Mouse (Mus musculus) granulocyte monocyte progenitor cell, adult 5-6 weeks (primary cell): ENCODE data around the gene Phb. TPM values are rescaled to one million over a fixed set of nuclear protein-coding genes. Genes with fewer than 3 reads are reported as not detected.

ENCODE experiments used
- ATAC-seq: replicated peaks from 2 replicates; pipeline ENCODE4 v1.8.0; 2016; ENCODE audit warnings: mild to moderate bottlenecking, moderate TSS enrichment, inconsistent platforms; ENCODE audit not compliant: poor library complexity, severe bottlenecking
- total RNA-seq, 2 experiments: library from RNA; stranded (forward) in 1 of 2; stranded (reverse) in 1 of 2; fragments of 200-712, 200-1000 nt in 1 of 2; fragments of >200 nt in 1 of 2; fragmentation: Nextera tagmentation in 1 of 2; gene quantifications; 2 replicates each; pipeline ENCODE4 v1.2.3; 2014 to 2017

The Phb gene
- 98.4 and 108 TPM in 2 replicates for total RNA-seq (2014; fragmentation: Nextera tagmentation)
- total RNA-seq (2017) = 158 and 163 TPM in 2 replicates

DNA sequence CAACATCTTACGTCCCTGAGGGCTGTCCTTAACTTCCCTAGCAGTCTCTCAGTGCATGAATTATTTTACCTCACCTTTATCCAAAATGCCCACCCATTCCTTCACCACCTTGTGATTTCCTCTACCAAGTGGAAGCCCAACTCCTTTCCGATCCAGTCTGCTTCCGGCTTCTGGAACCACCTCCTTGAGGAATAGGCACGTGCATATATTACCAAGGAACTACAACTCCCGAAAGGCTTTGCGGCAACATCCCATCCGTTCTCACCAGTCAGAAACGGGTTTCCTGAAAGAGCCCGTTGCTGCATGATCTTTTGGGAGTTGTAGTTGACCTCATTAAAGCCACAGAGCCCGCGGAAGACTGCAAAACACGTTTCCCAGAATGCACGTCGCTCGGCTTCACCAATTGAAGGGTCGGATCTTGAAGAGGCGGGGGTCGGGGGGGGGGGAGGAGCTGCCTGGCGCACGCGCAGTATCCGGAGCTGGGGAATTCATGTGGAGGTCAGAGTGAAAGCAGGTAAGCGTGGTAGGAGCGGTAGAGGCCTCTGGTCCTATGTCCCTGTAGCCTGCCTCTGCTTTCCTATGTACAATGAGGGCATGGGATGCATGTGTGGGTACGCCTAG is at the start of gene Phb:
Phb (plus strand) TSS at position 429 of the 621 bp plus-strand sequence.
- ATAC-seq = peak; percentile 91

DNA sequence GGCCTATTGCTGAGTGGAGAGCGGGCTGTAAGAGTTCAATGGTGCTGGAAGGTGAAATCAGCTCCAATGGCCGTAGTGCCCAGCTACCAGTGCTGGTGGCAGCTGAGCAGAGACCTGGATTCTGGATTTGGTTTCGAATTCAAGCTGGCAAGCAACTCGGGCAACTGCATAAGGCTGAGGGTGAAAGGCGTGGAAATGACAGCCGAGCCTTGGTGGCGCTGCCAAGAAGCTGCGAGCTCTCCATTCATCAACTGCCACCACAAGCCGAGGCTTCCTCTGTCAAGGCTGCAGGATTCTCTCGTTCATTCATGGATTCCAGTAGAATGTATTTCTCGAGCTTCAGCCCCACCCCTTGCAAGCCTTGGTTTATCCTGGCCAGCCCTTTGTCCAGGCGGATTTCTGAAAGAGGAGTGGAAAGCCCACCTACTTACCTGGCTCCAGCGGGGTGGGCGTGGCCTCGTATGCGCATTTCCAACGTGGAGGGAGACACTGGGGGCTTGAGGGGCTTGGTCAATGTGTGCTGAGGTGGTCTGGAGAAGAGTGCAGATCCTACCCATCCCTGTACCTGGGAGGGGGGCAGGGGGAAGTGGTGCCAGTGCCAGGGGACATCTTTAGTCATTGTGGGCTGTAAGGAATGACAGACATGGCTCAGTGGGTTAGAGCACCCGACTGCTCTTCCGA is 48.8 kb upstream of the Phb start:
- ATAC-seq = no peak

DNA sequence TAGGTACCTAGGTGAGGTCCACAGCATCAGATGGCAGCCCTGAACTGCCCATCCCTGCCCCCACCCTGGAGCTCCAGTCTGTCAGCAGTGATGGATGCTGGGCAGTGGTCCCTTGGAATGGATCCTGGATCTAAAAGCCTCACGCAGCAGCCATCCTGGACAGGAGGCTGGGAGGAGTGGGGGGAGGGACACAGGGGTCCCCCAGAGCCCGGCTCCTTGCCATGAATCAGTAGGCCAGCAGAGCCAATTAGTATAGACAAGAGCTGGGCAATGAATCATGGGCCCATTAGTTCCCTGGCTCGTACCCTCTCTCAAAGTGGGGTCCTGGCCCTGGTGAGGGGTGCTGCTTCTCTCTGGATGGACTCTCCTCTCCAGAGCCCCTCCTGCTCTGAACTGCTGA is 47.7 kb upstream of the Phb start:
- ATAC-seq = no peak

DNA sequence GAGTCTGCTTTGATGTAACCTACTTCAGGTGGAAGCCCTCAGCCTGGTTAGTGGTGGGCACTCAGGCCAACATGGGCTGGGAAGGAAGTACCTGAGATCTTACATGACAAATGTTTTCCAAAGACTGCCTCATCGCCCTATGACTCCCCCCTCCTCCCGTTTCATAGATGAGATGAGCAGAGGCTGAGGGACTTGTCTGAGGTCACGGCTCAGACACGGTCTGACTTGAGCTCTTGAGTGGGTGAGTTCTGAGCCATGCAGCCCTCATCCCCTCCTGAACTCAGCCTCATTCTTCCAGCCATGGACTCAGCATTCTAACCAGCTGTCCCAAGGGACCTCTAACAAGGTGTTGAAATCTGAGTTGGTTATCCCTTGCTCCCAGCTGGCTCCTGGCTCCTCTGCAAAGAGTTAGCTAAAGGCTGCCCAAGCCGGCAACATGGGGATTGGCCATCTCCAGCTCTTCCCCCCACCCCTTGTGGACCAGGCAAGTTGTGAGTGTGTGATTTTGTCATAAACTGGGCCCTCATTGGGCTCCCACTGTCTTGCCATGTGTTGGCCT is 46.8 kb upstream of the Phb start:
- ATAC-seq = no peak

DNA sequence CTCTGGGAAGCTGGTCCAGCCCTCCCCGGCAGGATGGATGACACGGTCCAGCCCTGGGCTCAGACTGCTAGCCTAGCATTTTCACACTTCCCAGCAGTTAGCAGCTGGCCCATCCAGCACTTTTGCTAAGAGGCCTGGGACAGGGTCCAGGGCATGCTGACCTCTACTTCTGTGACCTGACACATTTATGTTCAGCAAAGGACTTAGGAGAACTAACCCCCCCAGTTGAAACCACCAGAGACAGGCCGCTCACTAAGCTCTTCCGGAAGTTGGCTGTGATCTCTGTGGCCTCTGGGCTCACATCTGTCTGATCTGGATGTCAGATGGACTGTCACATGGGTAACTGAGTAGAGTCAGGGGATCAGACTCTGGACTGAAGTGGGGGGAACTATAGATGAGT is 45.7 kb upstream of the Phb start:
- no peak for ATAC-seq

DNA sequence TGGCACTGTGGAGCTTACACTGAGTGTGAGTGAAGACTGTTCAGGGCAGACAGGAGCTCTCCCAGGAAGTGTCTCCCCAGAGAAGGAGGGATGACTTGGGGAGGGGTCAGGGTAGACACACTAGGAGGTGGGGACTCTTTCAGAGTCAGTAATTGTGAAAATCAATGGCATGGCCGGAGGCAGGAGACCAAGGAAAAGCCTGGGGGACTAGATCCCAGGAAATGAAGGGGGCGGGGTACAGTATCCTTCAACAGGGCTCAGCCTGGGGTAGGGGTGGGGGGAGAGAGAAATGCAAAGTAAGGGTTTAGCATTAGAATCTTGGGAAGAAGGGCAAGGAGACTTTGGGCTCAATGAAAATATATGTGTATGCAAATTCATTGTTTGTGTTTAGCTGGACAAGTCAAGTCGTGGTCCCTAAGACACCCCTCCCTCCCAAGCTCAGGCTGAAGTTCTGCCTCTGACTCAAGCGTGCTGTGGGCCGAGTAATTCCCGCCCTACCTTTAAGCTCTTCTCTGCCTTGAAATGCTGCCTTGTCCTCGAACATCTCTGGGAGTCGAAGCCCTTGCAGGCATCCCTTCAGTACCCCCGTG is 45.1 kb upstream of the Phb start:
- ATAC-seq = no peak

DNA sequence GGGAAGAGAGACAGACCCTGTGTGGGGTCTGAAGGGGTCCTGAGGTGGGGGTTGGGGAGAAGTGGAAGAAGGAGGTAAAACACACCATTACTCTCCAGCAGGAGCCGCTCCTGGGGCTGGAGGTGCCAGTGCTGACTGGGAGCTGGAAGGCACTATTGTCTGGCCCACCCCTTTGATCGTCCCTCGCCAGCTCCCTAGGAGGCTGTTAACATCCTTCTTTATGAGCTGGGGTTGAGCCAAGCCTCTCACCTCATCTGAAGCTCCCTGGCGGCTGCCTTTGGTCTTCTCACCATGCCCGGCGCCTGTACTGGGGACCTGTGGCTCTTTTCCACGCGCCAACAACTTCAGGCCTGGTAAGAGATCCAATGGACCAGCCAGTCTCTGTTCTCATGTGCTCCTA is 44.3 kb upstream of the Phb start:
- no peak for ATAC-seq

DNA sequence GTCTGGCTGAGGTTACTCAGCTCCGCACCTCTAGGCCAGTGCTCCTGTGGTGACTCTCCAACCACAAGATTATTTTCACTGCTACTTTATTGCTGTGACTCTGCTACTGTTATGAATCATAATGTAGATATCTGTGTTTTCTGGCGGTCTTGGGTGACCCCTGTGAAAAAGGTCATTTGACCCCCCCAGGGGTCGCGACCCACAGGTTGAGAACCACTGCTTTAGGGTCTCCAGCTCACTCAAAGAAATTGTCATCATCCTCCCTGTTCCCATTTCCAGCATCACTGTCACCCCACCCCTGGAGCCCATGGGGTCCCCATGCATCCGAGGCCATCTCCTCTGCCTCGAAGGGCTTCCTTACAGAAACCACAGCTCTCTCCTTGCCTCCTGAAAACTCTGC is 36.2 kb upstream of the Phb start:
- ATAC-seq = no peak

DNA sequence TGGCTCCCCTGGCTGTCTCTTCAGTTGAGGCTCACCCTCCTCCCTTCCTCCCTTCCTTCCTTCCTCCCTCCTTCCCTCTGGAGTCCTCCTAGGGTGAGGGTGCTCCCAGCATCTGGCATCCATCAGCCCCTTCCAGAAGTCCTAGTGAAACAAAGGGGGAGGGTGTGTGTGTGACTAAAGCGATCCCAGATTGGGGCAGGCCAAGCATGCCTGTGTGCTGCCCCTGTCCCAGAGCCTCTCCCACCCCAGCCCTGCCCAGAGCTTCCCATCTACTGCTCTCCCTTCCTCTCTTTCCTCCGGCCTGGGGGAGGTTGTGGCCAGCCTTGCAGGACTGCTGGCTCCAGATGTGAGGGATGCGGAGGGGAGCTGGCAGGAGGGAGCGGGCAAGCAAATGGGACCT is 35.5 kb upstream of the Phb start:
- ATAC-seq = no peak

DNA sequence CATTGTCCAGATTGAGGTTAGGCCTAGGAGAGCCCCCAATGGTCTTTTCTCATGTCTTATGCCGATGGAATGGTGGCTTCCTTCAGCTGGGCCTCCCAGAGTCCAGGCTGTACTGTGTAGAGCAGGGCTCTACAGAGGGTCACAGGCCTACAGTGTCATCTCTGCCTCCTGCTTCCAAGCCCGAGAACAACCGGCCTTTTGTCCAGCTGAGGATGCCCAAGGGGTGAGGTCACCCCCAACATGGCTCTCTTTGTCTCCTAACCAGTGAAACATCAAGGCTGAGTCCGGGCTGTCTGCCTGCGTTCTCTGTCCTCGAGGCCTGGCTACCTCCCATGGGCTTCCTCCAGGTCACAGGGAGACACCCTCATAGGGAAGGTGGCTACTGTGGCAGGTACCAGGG is 34.3 kb upstream of the Phb start:
- no peak for ATAC-seq

DNA sequence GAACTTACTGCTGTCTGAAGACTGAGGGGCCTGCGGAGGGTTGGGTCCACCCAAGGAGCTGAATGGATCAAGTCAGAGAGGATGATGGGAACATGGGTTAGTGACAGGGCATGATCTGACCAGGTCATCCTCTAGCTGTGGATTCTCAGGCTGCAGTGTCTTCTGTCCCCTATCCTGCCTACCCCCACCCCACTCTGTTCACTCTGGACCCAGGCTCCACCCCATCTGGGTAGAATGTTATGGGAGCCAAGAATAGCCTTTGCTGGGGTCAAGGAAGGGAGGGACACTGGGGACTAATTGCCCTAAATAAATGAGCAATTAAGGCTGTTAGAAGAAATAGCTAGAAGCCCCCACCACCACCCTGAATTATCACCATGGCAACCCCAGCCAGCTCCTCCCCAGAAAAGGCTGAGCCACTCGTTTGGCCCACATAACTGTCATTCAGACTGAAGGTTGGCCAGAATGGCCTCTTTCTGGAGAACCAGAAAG is 33.2 kb upstream of the Phb start:
- no peak for ATAC-seq

DNA sequence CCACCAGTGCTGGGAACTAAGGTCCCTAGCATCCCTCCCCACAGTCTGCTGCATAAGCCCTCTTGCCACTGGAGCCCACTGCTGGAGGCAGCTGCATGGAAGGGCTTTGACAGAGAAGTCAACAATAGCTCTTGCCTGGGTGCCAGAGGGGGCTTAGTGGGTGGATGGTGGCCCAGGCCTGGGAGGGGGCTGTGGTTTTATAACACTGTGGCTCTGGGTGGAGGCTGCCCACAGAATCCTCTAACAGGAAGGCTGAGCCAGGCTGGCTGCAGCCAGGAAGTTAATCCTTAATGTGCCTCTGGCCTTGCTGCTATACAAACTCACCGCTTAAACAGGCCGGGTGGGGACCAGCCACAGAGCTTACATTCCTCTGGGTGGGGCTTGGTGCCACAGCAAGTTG is 31.7 kb upstream of the Phb start:
- ATAC-seq = no peak

DNA sequence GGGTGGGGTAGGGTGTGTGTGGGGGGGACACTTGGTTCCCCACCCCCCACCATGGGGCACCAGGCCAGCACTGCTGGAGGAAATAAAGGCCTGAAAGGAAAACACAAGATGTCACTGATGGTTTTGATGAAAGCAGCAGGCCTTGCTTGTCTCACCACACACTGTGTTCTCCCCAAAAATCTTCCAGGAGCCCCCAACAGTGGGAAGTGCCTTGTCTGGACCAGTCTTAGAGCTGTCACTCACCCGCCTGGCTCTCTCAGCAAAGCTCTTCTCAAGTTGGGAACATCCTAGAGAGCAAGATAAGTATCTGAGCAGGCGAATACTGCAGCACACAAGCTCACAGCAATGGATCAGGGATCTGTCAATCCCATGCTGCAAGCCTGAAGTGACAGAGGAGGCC is 26.0 kb upstream of the Phb start:
- ATAC-seq = no peak

DNA sequence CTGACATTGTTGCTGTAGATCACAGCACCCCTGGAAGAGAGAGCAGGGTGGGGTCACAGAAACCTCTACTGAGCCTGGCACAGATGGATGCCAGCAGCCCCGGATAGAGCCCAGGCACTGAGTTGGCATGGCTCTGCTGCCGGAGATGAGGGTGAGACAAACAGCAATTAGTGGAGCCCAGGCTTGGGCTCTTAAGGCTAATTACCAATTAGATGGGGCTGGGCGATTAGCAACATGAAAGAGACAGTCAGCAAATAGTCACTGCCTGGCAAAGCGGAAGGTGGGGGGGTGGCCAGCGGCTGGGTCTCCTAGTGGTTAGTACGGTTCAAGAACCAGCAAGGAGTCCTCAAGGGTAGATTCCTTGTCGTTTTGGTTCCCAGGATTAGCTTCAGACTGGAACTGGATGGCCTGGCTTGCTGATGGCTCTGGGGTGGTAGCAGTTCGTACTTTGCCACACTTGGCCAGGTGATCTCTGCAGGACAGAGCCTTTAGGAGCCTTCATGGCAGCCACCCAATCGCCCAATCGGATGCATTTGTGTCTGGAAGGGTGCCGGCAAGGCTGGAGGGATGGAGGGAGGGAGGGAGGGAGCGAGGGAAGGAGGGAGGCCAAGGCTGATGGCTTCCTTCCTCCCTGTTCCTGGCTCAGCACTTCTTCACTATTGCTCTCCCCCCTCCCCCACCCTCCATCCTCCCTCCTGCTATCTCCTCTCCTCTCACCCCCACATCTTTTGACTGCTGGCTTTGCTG is 24.1 kb upstream of the Phb start:
- ATAC-seq = no peak

DNA sequence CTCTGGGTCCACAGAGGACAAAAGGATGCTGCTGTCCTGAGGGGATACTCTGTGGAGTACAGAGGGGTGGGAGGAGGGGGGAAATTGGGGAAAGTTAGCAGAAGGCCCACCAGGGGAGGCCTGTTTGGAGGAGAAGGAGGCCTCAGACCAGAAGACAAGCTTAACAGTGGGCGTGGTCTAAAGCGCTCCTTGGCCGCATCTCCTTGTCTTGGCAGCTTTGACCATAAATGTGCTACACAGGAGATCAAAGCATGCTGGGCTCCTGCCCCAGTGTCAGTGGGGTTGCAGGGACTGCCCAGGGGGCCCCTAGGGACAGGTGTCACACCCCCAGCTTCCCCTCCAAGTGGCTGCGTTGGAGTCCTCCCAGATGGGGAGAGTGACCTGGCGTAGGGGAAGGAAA is 22.9 kb upstream of the Phb start:
- no peak for ATAC-seq

DNA sequence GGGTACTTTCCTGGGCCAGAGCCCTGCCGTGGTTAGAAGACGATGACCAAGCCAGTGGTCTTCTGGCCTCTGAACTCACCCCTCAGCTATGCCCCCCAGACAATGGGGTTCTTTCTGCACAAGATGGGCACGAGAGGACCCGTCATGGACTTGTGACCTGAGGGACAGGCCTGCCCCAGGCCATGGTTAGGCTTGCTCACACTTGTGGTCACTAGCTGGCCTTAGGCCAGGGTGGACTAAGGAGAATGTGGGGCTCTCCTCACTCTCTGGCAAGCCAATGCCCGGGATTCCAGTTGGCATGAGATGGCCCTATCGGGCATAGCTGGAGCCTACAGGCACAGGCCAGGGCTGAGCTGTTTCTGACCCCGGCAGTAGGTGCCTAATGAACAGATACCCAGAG is 22.4 kb upstream of the Phb start:
- ATAC-seq = no peak

DNA sequence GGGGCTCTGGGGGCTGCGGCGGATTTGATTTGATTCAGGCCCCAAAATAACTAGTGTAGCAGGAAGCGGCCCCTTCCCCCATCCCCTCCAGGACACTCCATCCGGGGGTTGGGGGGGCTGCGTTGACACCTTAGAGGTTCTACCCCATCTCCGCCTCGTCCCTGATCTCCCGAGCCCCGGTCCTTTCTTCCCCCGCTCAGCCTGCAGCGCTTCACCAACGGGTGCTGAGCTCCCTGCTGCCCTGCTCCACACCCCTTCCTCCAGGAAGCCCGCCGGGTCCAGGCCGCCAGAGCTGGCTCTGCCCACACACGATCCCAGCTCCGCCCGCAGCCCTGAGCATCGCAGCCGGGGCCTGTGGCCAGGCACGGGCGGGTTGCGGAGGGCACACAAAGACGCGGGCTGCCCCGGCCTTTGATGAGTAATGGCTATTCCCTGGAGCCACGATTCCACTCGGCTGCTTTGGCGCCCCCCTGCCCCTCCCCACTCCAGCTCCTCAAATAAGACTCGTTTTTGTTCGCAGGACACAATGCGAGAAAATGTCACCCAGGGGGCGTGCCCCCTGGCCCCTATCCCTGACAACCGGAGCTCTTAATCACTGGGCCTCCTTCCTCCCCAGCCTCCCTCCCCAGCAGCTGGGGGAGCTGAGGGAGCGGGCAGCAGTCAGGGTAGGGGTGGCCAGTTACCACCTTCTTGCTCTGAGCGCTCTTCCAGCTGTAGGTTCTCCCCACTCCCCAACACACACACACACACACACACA is 21.2 kb upstream of the Phb start:
- 0 out of 2 replicates have a peak, but pooled peaks have one; percentile 9 for ATAC-seq

DNA sequence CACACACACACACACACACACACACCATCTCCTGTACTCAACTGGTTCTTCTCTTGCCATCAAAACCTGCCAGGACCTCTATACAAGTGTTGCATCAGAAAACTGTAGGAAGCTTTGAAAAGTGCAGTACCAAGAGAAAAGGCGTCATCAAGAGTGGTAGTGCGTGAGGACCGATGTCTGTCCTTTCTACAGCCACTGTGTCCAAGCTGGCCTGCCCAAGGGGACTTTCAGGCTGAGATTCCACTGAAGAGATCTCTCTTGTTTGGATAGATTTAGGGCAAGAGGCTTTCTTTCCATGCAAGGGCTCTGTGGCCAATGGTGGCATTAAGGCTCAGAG is 20.6 kb upstream of the Phb start:
- no peak for ATAC-seq

DNA sequence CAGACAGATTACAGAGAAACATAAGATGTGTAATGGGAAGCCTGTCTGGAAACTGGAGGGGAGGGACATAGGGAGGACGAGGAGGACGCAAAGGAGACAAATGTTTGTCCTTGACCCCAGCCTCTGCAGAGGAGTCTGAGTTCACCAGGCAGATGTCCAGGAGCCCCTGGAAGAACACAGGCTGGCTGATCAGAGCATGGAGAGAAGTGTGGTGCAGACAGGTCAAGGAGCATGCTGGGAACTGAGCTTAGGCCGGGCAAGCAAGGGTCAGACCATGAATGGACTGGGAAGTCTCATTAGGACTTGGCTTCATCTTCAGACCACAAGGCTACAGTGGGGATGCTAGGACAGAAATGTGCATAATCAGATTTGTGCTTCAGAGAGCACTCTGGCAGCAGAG is 19.0 kb upstream of the Phb start:
- ATAC-seq = no peak

DNA sequence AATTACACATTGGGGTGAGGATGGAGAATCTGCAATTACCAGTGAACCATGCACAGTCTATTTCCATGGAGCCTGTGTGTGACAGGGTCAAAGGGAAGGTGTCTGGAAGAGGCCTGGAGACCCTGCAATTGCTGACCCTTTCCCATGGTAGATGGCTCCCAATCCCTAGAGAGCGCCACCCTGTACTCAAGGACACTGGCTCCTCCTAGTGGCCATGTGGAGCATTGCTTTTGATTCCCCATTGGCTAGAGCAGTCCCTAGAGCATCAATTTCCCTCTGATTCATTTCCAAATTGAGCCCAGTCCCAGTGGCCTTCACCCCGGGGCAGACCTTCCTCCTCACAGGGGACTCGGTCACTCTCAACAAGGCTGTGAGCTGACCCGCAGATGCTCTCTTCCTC is 17.9 kb upstream of the Phb start:
- peak; percentile 76 for ATAC-seq
